Mouse (Mus musculus): ENCODE results near the gene Tead3. TPM values are rescaled to one million over a fixed set of nuclear protein-coding genes. Genes with fewer than 3 reads are reported as not detected.

Tead3 gene
- total and polyA plus RNA-seq, 3 experiments, result 0.42 TPM; not detected in 2

- dilution Hi-C loops (cut with MboI; ENCODE audit: extremely low pct_ligation_motif_present, extremely low pct_unique_long_range_greater_than_20kb, low sequenced_read_pairs), result no loop called here
- DNase-seq (ENCODE audit: extremely low read depth), result no peak
- Histone ChIP-seq H3K4me2 (ENCODE audit: insufficient read depth, low read depth, poor library complexity, severe bottlenecking) (no peak overlapping the region), H3K27ac (ENCODE audit: insufficient read depth, low read depth) (no peak overlapping the region), H3K4me3 (replicated peaks in 1 of 3; ENCODE audit: low read depth in 2 of 3, low read length in 2 of 3, poor library complexity in 1 of 3) (no peak overlapping the region), H3K4me1 (ENCODE audit: control insufficient read depth in 1 of 2, insufficient read depth in 2 of 2) (peaks cover 11 to 21% of the 10 kb centered on the region in 2 experiments; a peak in 3 of 4 replicates), H3K9me3 (replicated peaks; ENCODE audit: low read length) (no peaks in the 10 kb centered on the region), H3K36me3 (replicated peaks in 1 of 2; ENCODE audit: control insufficient read depth in 1 of 2, insufficient read depth in 1 of 2, low read length in 1 of 2) (no peaks in the 10 kb centered on the region), H3K79me2 (replicated peaks; ENCODE audit: control insufficient read depth, extremely low read depth, insufficient read depth, poor library complexity, severe bottlenecking) (no peaks in the 10 kb centered on the region), H3K9ac (ENCODE audit: insufficient read depth, low read depth) (no peak overlapping the region), H3K27me3 (replicated peaks) (peaks cover 78% of the 10 kb centered on the region)
- TF ChIP-seq SIN3A (IDR thresholded peaks at IDR 0.05; ENCODE audit: low read length), result no peak
- no peak for TF ChIP-seq CHD2 (IDR thresholded peaks at IDR 0.05; ENCODE audit: low read length)
- no peak for TF ChIP-seq BHLHE40 (IDR thresholded peaks at IDR 0.05; ENCODE audit: low read depth, low read length)
- no peak for TF ChIP-seq TBP (conservative IDR thresholded peaks at IDR 0.05; ENCODE audit: low read depth, low read length)
- TF ChIP-seq GABPA (IDR thresholded peaks at IDR 0.05; ENCODE audit: insufficient replicate concordance, low read depth, low read length), result no peak
- no peak for TF ChIP-seq JUND (conservative IDR thresholded peaks at IDR 0.05; ENCODE audit: low read depth, low read length)
- TF ChIP-seq ELF1 (IDR thresholded peaks at IDR 0.05; ENCODE audit: low read depth, low read length), result no peak
- TF ChIP-seq CHD1 (IDR thresholded peaks at IDR 0.05; ENCODE audit: low read depth, low read length), result no peak
- no peak for TF ChIP-seq ETS1 (conservative IDR thresholded peaks at IDR 0.05; ENCODE audit: low read depth, low read length)
- no peak for TF ChIP-seq MAFK (IDR thresholded peaks at IDR 0.05; ENCODE audit: insufficient replicate concordance, low read length)
- no peak for TF ChIP-seq POLR2AphosphoS2 (IDR thresholded peaks at IDR 0.05; ENCODE audit: low read depth, low read length)
- TF ChIP-seq HCFC1 (IDR thresholded peaks at IDR 0.05; ENCODE audit: low read depth, low read length), result no peak
- TF ChIP-seq RAD21 (IDR thresholded peaks at IDR 0.05; ENCODE audit: low read depth, low read length), result no peak
- in situ Hi-C loops (cut with MboI; ENCODE audit: low pct_ligation_motif_present, low pct_unique_long_range_greater_than_20kb, low sequenced_read_pairs), result no loop called here
These were observed 3.3 kb downstream of the Tead3 start for GRCm38 (mm10) chr17:28347327-28347726.

GRCm38 (mm10) chr17:28345882-28346281, 4.7 kb downstream of the Tead3 start:
- Histone ChIP-seq H3K4me2 (ENCODE audit: insufficient read depth, low read depth, poor library complexity, severe bottlenecking) (no peak overlapping the region), H3K9me3 (replicated peaks; ENCODE audit: low read length) (no peaks in the 10 kb centered on the region), H3K9ac (ENCODE audit: insufficient read depth, low read depth) (no peak overlapping the region), H3K4me1 (ENCODE audit: control insufficient read depth in 1 of 2, insufficient read depth in 2 of 2) (peaks cover 10 to 15% of the 10 kb centered on the region in 2 experiments; a peak in 2 of 4 replicates), H3K36me3 (replicated peaks in 1 of 2; ENCODE audit: control insufficient read depth in 1 of 2, insufficient read depth in 1 of 2, low read length in 1 of 2) (no peaks in the 10 kb centered on the region), H3K79me2 (replicated peaks; ENCODE audit: control insufficient read depth, extremely low read depth, insufficient read depth, poor library complexity, severe bottlenecking) (no peaks in the 10 kb centered on the region), H3K27me3 (replicated peaks) (peaks cover 76% of the 10 kb centered on the region), H3K27ac (ENCODE audit: insufficient read depth, low read depth) (no peak overlapping the region), H3K4me3 (replicated peaks in 1 of 3; ENCODE audit: low read depth in 2 of 3, low read length in 2 of 3, poor library complexity in 1 of 3) (no peak overlapping the region)
- TF ChIP-seq RCOR1 (conservative IDR thresholded peaks at IDR 0.05; ENCODE audit: low read depth, low read length), result no peak
- no peak for TF ChIP-seq HCFC1 (IDR thresholded peaks at IDR 0.05; ENCODE audit: low read depth, low read length)
- TF ChIP-seq MAFK (IDR thresholded peaks at IDR 0.05; ENCODE audit: insufficient replicate concordance, low read length), result no peak
- no peak for TF ChIP-seq SIN3A (IDR thresholded peaks at IDR 0.05; ENCODE audit: low read length)
- no peak for TF ChIP-seq NRF1 (IDR thresholded peaks at IDR 0.05; ENCODE audit: low read depth, low read length)
- no peak for TF ChIP-seq BHLHE40 (IDR thresholded peaks at IDR 0.05; ENCODE audit: low read depth, low read length)
- TF ChIP-seq JUN (IDR thresholded peaks at IDR 0.05; ENCODE audit: insufficient read depth, low read depth, low read length), result no peak
- TF ChIP-seq MYC (IDR thresholded peaks at IDR 0.05; ENCODE audit: low read depth, low read length), result no peak
- no peak for TF ChIP-seq KAT2A (IDR thresholded peaks at IDR 0.05; ENCODE audit: insufficient replicate concordance, low read length)
- no peak for TF ChIP-seq ELF1 (IDR thresholded peaks at IDR 0.05; ENCODE audit: low read depth, low read length)
- no peak for TF ChIP-seq USF2 (conservative IDR thresholded peaks at IDR 0.05; ENCODE audit: low read depth, low read length)
- no peak for TF ChIP-seq ZC3H11A (IDR thresholded peaks at IDR 0.05; ENCODE audit: low read depth, low read length)
- TF ChIP-seq TBP (conservative IDR thresholded peaks at IDR 0.05; ENCODE audit: low read depth, low read length), result no peak
- TF ChIP-seq JUND (conservative IDR thresholded peaks at IDR 0.05; ENCODE audit: low read depth, low read length), result no peak
- no peak for TF ChIP-seq CTCF (conservative IDR thresholded peaks at IDR 0.05 in 1 of 2, IDR thresholded peaks at IDR 0.05 in 1 of 2; ENCODE audit: low read depth in 2 of 2, low read length in 2 of 2)
- no peak for TF ChIP-seq UBTF (IDR thresholded peaks at IDR 0.05; ENCODE audit: low read depth, low read length)
- TF ChIP-seq MXI1 (IDR thresholded peaks at IDR 0.05; ENCODE audit: low read depth, low read length), result no peak
- TF ChIP-seq ZMIZ1 (IDR thresholded peaks at IDR 0.05; ENCODE audit: low read depth, low read length), result no peak
- no peak for DNase-seq (ENCODE audit: extremely low read depth)
- dilution Hi-C loops (cut with MboI; ENCODE audit: extremely low pct_ligation_motif_present, extremely low pct_unique_long_range_greater_than_20kb, low sequenced_read_pairs), result no loop called here
- in situ Hi-C loops (cut with MboI; ENCODE audit: low pct_ligation_motif_present, low pct_unique_long_range_greater_than_20kb, low sequenced_read_pairs), result no loop called here
